Mouse (Mus musculus): ENCODE results near the gene Enox1. TPM values are rescaled to one million over a fixed set of nuclear protein-coding genes. Genes with fewer than 3 reads are reported as not detected.

Gene Enox1
- total and polyA plus RNA-seq, 2 experiments from 2014 or later: 29.1 to 42.7 TPM

GRCm38 (mm10) chr14:77600773-77601172 is 444.2 kb downstream of the Enox1 start:
- DNase-seq (ENCODE audit: low spot score) (no peak), ATAC-seq (no peak)
- Histone ChIP-seq H3K4me2 (ENCODE audit: low read depth, low read length) (no peak overlapping the region), H3K36me3 (ENCODE audit: insufficient read depth, low read length) (no peaks in the 10 kb centered on the region), H3K9me3 (ENCODE audit: low read length) (no peaks in the 10 kb centered on the region), H3K4me1 (ENCODE audit: insufficient read depth, low read length) (no peaks in the 10 kb centered on the region), H3K27me3 (ENCODE audit: insufficient read depth, low read length) (no peaks in the 10 kb centered on the region), H3K9ac (replicated peaks; ENCODE audit: low read length) (no peak overlapping the region), H3K4me3 (ENCODE audit: low read length) (no peak overlapping the region), H3K27ac (no peak overlapping the region)
- no peak for TF ChIP-seq CTCF (IDR thresholded peaks at IDR 0.05; ENCODE audit: low read depth)
- WGBS: 90% methylated on average over 1 of the region's 1 CpGs

GRCm38 (mm10) chr14:77601446-77601845 is 444.9 kb downstream of the Enox1 start:
- H3K36me3 ChIP-seq (ENCODE audit: insufficient read depth, low read length): no peaks in the 10 kb centered on the region
- DNase-seq (ENCODE audit: low spot score): no peak
- H3K4me3 ChIP-seq (ENCODE audit: low read length): no peak overlapping the region
- no peak for TF ChIP-seq CTCF (IDR thresholded peaks at IDR 0.05; ENCODE audit: low read depth)
- H3K27ac ChIP-seq: no peak overlapping the region
- no peaks in the 10 kb centered on the region for H3K9me3 ChIP-seq (ENCODE audit: low read length)
- no peak for ATAC-seq
- WGBS: 93% methylated on average over 2 of the region's 2 CpGs
- H3K4me1 ChIP-seq (ENCODE audit: insufficient read depth, low read length): no peaks in the 10 kb centered on the region
- no peak overlapping the region for H3K9ac ChIP-seq (replicated peaks; ENCODE audit: low read length)
- H3K27me3 ChIP-seq (ENCODE audit: insufficient read depth, low read length): no peaks in the 10 kb centered on the region
- no peak overlapping the region for H3K4me2 ChIP-seq (ENCODE audit: low read depth, low read length)

GRCm38 (mm10) chr14:77608182-77608839 is 451.7 kb downstream of the Enox1 start:
- no peak overlapping the region for H3K27ac ChIP-seq
- no peaks in the 10 kb centered on the region for H3K27me3 ChIP-seq (ENCODE audit: insufficient read depth, low read length)
- no peak for TF ChIP-seq CTCF (IDR thresholded peaks at IDR 0.05; ENCODE audit: low read depth)
- DNase-seq (ENCODE audit: low spot score): no peak
- no peaks in the 10 kb centered on the region for H3K4me1 ChIP-seq (ENCODE audit: insufficient read depth, low read length)
- H3K9me3 ChIP-seq (ENCODE audit: low read length): no peaks in the 10 kb centered on the region
- H3K9ac ChIP-seq (replicated peaks; ENCODE audit: low read length): no peak overlapping the region
- H3K36me3 ChIP-seq (ENCODE audit: insufficient read depth, low read length): no peaks in the 10 kb centered on the region; the same call in 1 of the 2 replicates
- no peak overlapping the region for H3K4me3 ChIP-seq (ENCODE audit: low read length)
- no peak overlapping the region for H3K4me2 ChIP-seq (ENCODE audit: low read depth, low read length)
- WGBS: 88% methylated on average over 5 of the region's 5 CpGs
- no peak for ATAC-seq

GRCm38 (mm10) chr14:77615201-77615600 is 458.6 kb downstream of the Enox1 start:
- WGBS: 97% methylated on average over 16 of the region's 16 CpGs
- Histone ChIP-seq H3K4me2 (ENCODE audit: low read depth, low read length) (no peak overlapping the region), H3K36me3 (ENCODE audit: insufficient read depth, low read length) (no peaks in the 10 kb centered on the region; the same call in 1 of the 2 replicates), H3K4me1 (ENCODE audit: insufficient read depth, low read length) (no peaks in the 10 kb centered on the region), H3K9me3 (ENCODE audit: low read length) (no peaks in the 10 kb centered on the region), H3K27ac (no peak overlapping the region), H3K27me3 (ENCODE audit: insufficient read depth, low read length) (no peaks in the 10 kb centered on the region), H3K4me3 (ENCODE audit: low read length) (no peak overlapping the region), H3K9ac (replicated peaks; ENCODE audit: low read length) (no peak overlapping the region)
- no peak for TF ChIP-seq CTCF (IDR thresholded peaks at IDR 0.05; ENCODE audit: low read depth)
- ATAC-seq (no peak), DNase-seq (ENCODE audit: low spot score) (no peak)

GRCm38 (mm10) chr14:77617250-77617649 is 460.7 kb downstream of the Enox1 start:
- no peak for TF ChIP-seq CTCF (IDR thresholded peaks at IDR 0.05; ENCODE audit: low read depth)
- Histone ChIP-seq H3K27ac (no peak overlapping the region), H3K4me1 (ENCODE audit: insufficient read depth, low read length) (no peaks in the 10 kb centered on the region; the same call in 1 of the 2 replicates), H3K36me3 (ENCODE audit: insufficient read depth, low read length) (no peaks in the 10 kb centered on the region), H3K9me3 (ENCODE audit: low read length) (no peaks in the 10 kb centered on the region), H3K4me3 (ENCODE audit: low read length) (no peak overlapping the region), H3K4me2 (ENCODE audit: low read depth, low read length) (no peak overlapping the region), H3K9ac (replicated peaks; ENCODE audit: low read length) (no peak overlapping the region), H3K27me3 (ENCODE audit: insufficient read depth, low read length) (no peaks in the 10 kb centered on the region)
- WGBS: 43% methylated on average over 6 of the region's 6 CpGs
- ATAC-seq (no peak), DNase-seq (ENCODE audit: low spot score) (no peak)

GRCm38 (mm10) chr14:77618131-77618805 is 461.7 kb downstream of the Enox1 start:
- H3K27ac ChIP-seq: no peak overlapping the region
- H3K36me3 ChIP-seq (ENCODE audit: insufficient read depth, low read length): no peaks in the 10 kb centered on the region
- no peak overlapping the region for H3K4me2 ChIP-seq (ENCODE audit: low read depth, low read length)
- no peak for TF ChIP-seq CTCF (IDR thresholded peaks at IDR 0.05; ENCODE audit: low read depth)
- H3K9me3 ChIP-seq (ENCODE audit: low read length): no peaks in the 10 kb centered on the region
- ATAC-seq (no peak), DNase-seq (ENCODE audit: low spot score) (no peak)
- no peak overlapping the region for H3K4me3 ChIP-seq (ENCODE audit: low read length)
- H3K27me3 ChIP-seq (ENCODE audit: insufficient read depth, low read length): no peaks in the 10 kb centered on the region
- 61% methylated on average over 13 of the region's 13 CpGs for WGBS
- H3K9ac ChIP-seq (replicated peaks; ENCODE audit: low read length): no peak overlapping the region
- no peaks in the 10 kb centered on the region; the same call in 1 of the 2 replicates for H3K4me1 ChIP-seq (ENCODE audit: insufficient read depth, low read length)

Data from hindbrain, postnatal 0 days (tissue).